Mouse (Mus musculus) lung, postnatal 0 days (tissue): ENCODE measurements around the gene Ttc13.

Experiments
- CTCF ChIP-seq: IDR thresholded peaks from 2 replicates; pipeline ENCODE4 v1.5.1; 2016; ENCODE audit warnings: antibody characterized with exemption, mild to moderate bottlenecking
- EP300 ChIP-seq: IDR thresholded peaks from 2 replicates; pipeline ENCODE4 v1.6.1; 2016; ENCODE audit warnings: antibody characterized with exemption, mild to moderate bottlenecking, control low read depth

GRCm38 (mm10) chr8:124752325-124752862 lies 30.6 kb upstream of the Ttc13 start:
- TF ChIP-seq CTCF = no peak
- no peak for TF ChIP-seq EP300
